Mouse (Mus musculus) kidney, postnatal 0 days (tissue): Measurements from ENCODE around the gene Trpv4. TPM values are rescaled to one million over a fixed set of nuclear protein-coding genes. Genes with fewer than 3 reads are reported as not detected.

ENCODE experiments used
- ATAC-seq: fragments of 200-750 bp; cut with Nextera tagmentation; replicated peaks from 2 replicates; pipeline ENCODE4 v1.8.0; 2017; ENCODE audit warnings: low read depth, moderate number of reproducible peaks, moderate TSS enrichment, moderate library complexity; ENCODE audit not compliant: low FRiP score
- DNase-seq: peaks from one replicate; pipeline ENCODE4 v3.0.0-alpha.2; 2016; ENCODE audit warnings: low spot score
- H3K27ac ChIP-seq: fragments of 300-500 bp; sonication (generic); 2 replicates; pipeline ENCODE4 v1.5.1; 2014; ENCODE audit warnings: mild to moderate bottlenecking
- H3K27me3 ChIP-seq: fragments of 300-500 bp; sonication (generic); 2 replicates; pipeline ENCODE4 v1.6.1; 2014; ENCODE audit warnings: low read length, mixed read lengths; ENCODE audit not compliant: insufficient read depth
- H3K36me3 ChIP-seq: fragments of 300-500 bp; sonication (generic); 2 replicates; pipeline ENCODE4 v1.6.1; 2014; ENCODE audit warnings: low read length, mixed read lengths; ENCODE audit not compliant: insufficient read depth
- H3K4me1 ChIP-seq: fragments of 300-500 bp; sonication (generic); replicated peaks from 2 replicates; pipeline ENCODE4 v1.6.1; 2014; ENCODE audit warnings: antibody characterized with exemption, low read length, mixed read lengths; ENCODE audit not compliant: insufficient read depth
- H3K4me2 ChIP-seq: fragments of 300-500 bp; sonication (generic); 2 replicates; pipeline ENCODE4 v1.6.1; 2014; ENCODE audit warnings: mild to moderate bottlenecking, low read length, moderate library complexity, mixed read lengths
- H3K4me3 ChIP-seq: fragments of 300-500 bp; sonication (generic); replicated peaks from 2 replicates; pipeline ENCODE4 v1.5.1; 2014; ENCODE audit warnings: low read depth, low read length
- H3K9ac ChIP-seq: fragments of 300-500 bp; sonication (generic); 2 replicates; pipeline ENCODE4 v1.6.1; 2014; ENCODE audit warnings: low read depth, low read length
- H3K9me3 ChIP-seq: fragments of 300-500 bp; sonication (generic); replicated peaks from 2 replicates; pipeline ENCODE4 v1.6.1; 2016; ENCODE audit warnings: low read length, inconsistent platforms, mixed read lengths
- CTCF ChIP-seq: IDR thresholded peaks from 2 replicates; pipeline ENCODE4 v1.5.1; 2016; ENCODE audit warnings: antibody characterized with exemption, low read depth, mild to moderate bottlenecking, moderate library complexity
- WGBS: fragments of 180-500 bp; shearing (Covaris S2); extraction: QIAGEN DNeasy Blood & Tissue Kit; methylation state at CpG from one replicate; pipeline ENCODE4 v1.1.7; 2014; 5-methylcytosine and 5-hydroxymethylcytosine counted together
- polyA plus RNA-seq: library from polyadenylated mRNA; unstranded; fragments of >200 nt; fragmentation: Nextera tagmentation; extraction: Ambion mirVana; gene quantifications from 2 replicates; pipeline ENCODE4 v1.2.1, GENCODE M21; 2015

Gene Trpv4
- polyA plus RNA-seq, 1 experiment from 2014 or later: 31.3 TPM

DNA sequence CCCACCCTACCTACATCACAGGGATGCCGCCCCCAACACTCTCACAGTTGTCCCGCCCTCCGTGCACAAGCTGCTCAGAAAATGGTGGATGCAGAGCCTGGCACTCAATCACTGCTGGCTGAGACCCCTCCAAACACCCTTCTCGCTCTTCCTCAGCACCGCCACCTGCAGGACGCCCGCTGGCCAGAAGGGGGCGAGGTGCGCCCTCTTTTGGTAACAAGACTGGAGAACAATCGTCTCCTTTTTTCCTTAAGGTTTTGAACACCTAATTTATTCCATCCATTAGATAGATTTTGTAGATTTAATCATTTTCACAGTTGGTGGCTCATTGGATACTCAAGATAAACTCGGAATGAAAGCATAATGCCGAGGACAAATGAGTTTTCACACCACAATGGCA lies 49.7 kb downstream of the Trpv4 start:
- no peak overlapping the region for H3K4me3 ChIP-seq
- H3K36me3 ChIP-seq: peaks cover 6% of the 10 kb centered on the region; the same call in 1 of the 2 replicates
- TF ChIP-seq CTCF: peak; percentile 93
- ATAC-seq (no peak), DNase-seq (peak; percentile 85)
- H3K9me3 ChIP-seq: no peaks in the 10 kb centered on the region
- 6% methylated on average over 12 of the region's 12 CpGs for WGBS
- H3K27me3 ChIP-seq: no peaks in the 10 kb centered on the region
- peaks cover 14% of the 10 kb centered on the region; the same call in 1 of the 2 replicates for H3K4me1 ChIP-seq
- 0 out of 2 replicates have a peak overlapping the region, but pooled peaks have one; percentile 8 for H3K9ac ChIP-seq
- H3K27ac ChIP-seq: no peak overlapping the region
- H3K4me2 ChIP-seq: no peak overlapping the region

DNA sequence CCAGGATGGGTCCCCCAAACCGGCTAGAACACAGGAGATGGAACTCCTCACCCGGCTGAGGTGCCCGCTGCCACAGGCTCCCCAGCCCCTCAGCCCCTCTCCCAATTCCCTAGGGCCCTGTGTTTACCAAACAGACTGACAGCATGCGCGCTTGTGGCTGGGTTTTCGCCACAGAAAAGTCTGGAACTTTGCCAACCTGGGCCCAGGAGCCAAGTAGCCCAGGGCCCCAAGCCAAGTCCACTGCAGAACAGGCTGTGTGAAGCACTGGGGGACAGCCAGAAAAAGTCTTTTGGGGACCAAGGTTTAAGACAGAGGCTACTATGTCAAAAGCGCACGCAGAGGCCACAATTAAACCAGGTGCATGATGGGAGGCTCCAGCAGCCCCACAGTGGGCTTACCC lies 50.6 kb downstream of the Trpv4 start:
- Histone ChIP-seq H3K27me3 (no peaks in the 10 kb centered on the region), H3K4me2 (no peak overlapping the region), H3K4me3 (no peak overlapping the region), H3K9ac (no peak overlapping the region), H3K9me3 (no peaks in the 10 kb centered on the region), H3K4me1 (peaks cover 14% of the 10 kb centered on the region; the same call in 1 of the 2 replicates), H3K27ac (no peak overlapping the region), H3K36me3 (peaks cover 4% of the 10 kb centered on the region; the same call in 1 of the 2 replicates)
- no peak for TF ChIP-seq CTCF
- DNase-seq (no peak), ATAC-seq (no peak)
- WGBS: 67% methylated on average over 8 of the region's 8 CpGs

DNA sequence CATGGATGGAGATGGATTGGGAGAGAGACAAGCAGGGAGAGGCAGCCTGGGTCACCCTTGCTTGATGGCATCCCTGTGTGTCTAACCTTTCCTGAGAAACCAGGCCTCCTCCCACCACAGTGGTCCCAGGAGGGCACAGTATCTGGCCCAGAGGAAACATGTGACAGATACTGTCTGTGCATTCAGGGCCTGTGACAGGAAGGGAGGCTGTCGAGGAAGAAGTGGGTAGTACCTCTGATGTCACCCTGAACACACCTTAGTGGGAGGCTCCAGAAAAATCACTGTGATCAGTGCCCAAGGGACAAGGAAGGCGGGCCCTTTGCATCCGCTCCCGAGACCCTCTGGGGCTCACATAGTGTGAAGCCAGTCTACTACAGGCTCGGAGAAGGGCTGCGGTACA lies 52.2 kb downstream of the Trpv4 start:
- ATAC-seq: no peak
- Histone ChIP-seq H3K27ac (no peak overlapping the region), H3K9ac (no peak overlapping the region), H3K27me3 (no peaks in the 10 kb centered on the region), H3K9me3 (no peaks in the 10 kb centered on the region), H3K4me2 (no peak overlapping the region), H3K36me3 (peaks cover 6% of the 10 kb centered on the region; the same call in 1 of the 2 replicates), H3K4me1 (peaks cover 14% of the 10 kb centered on the region; the same call in 1 of the 2 replicates), H3K4me3 (no peak overlapping the region)
- no peak for TF ChIP-seq CTCF
- DNase-seq: no peak
- WGBS: 70% methylated on average over 6 of the region's 6 CpGs

DNA sequence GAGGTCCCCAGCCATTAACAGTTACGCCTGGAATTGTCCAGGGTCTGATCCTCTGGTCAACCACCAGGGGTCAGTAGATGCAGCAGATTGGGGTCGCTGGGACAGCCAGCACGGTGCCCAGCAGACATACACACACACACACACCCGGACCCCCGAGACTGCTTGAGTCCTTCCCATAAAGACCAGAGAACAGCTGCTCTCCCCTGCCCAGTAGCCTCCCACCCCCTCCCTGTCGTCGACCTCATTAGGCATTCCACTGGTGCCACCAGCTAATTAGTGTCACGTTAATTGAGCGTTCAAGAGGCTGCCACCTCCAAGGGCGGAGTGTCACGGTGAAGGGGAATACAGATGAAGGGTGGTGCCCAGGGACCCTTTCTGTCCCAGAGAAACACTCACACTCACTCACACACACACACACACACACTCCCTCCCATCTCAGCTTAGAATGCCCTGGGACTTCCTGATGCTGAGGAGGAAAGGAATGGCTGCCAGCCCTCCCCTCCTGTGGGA lies 53.4 kb downstream of the Trpv4 start:
- Histone ChIP-seq H3K4me1 (peaks cover 14% of the 10 kb centered on the region; the same call in 1 of the 2 replicates), H3K9ac (no peak overlapping the region), H3K36me3 (0 out of 2 replicates have a peak, but pooled peaks cover 4% of the 10 kb centered on the region), H3K27me3 (no peaks in the 10 kb centered on the region), H3K9me3 (no peaks in the 10 kb centered on the region), H3K27ac (0 out of 2 replicates have a peak overlapping the region, but pooled peaks have one; percentile 13), H3K4me2 (no peak overlapping the region), H3K4me3 (no peak overlapping the region)
- 24% methylated on average over 11 of the region's 11 CpGs for whole genome bisulfite sequencing
- DNase-seq: peak; percentile 70
- peak; percentile 74 for TF ChIP-seq CTCF
- ATAC-seq: no peak

DNA sequence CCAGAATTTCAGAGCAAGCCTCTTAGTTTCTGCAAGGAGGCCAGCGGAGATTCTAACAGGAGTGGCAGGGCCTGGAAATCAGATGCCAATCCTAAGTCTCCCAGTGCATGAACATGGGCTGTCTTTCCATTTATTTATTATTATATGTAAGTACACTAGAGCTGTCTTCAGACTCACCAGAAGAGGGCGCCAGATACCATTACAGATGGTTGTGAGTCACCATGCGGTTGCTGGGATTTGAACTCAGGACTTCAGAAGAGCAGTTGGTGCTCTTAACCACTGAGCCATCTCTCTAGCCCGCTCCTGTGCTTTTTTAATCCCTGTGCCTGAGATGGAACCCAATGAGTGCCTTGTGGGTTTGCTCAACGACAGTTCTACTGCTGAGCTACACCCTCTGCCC lies 54.2 kb downstream of the Trpv4 start:
- no peak overlapping the region for H3K9ac ChIP-seq
- H3K4me2 ChIP-seq: no peak overlapping the region
- no peak overlapping the region for H3K4me3 ChIP-seq
- no peaks in the 10 kb centered on the region for H3K9me3 ChIP-seq
- peak; percentile 68 for TF ChIP-seq CTCF
- ATAC-seq (no peak), DNase-seq (no peak)
- H3K27ac ChIP-seq: no peak overlapping the region
- 87% methylated on average over 5 of the region's 5 CpGs for WGBS
- H3K27me3 ChIP-seq: no peaks in the 10 kb centered on the region
- H3K36me3 ChIP-seq: 0 out of 2 replicates have a peak, but pooled peaks cover 4% of the 10 kb centered on the region
- H3K4me1 ChIP-seq: peaks cover 14% of the 10 kb centered on the region; the same call in 1 of the 2 replicates

DNA sequence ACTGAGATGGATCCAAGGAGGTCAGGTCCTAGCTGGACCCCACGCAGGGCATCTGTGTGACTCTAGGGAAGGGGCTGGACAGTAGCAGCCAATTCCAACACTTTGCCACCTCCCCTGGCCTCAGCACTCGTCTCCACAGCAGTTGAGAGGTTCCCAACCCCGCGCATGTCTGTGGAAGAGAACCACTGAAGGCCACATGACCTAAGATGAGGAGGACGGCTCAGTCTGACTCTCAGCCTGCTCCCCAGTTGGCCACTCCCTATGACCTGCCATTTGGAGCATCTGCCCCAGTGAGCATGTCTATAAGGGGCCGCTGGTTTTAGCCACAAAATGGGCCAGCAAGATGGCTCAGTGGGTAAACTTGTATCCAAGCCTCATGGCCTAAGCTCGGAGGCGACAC lies 56.2 kb downstream of the Trpv4 start:
- Histone ChIP-seq H3K27me3 (no peaks in the 10 kb centered on the region), H3K36me3 (0 out of 2 replicates have a peak, but pooled peaks cover 4% of the 10 kb centered on the region), H3K27ac (no peak overlapping the region), H3K9ac (no peak overlapping the region), H3K4me3 (no peak overlapping the region), H3K4me1 (peaks cover 16% of the 10 kb centered on the region; the same call in 1 of the 2 replicates), H3K4me2 (no peak overlapping the region), H3K9me3 (no peaks in the 10 kb centered on the region)
- ATAC-seq (no peak), DNase-seq (no peak)
- WGBS: 79% methylated on average over 8 of the region's 8 CpGs
- TF ChIP-seq CTCF: no peak
